Mouse (Mus musculus) adrenal gland, adult (tissue): ENCODE results near the gene 1700061G19Rik.
"Not testable (repeated sequence)": the region's sequence is repeated elsewhere in the genome, so short reads cannot be mapped to it uniquely, and the experiment has no call there.

Source experiments
- DNase-seq, 2 experiments: peaks; one replicate each; pipeline ENCODE4 v3.0.0; 2022 to 2023; ENCODE audit warnings: low spot score in 1 of 2; ENCODE audit not compliant: inconsistent age in 2 of 2

1700061G19Rik gene

DNA sequence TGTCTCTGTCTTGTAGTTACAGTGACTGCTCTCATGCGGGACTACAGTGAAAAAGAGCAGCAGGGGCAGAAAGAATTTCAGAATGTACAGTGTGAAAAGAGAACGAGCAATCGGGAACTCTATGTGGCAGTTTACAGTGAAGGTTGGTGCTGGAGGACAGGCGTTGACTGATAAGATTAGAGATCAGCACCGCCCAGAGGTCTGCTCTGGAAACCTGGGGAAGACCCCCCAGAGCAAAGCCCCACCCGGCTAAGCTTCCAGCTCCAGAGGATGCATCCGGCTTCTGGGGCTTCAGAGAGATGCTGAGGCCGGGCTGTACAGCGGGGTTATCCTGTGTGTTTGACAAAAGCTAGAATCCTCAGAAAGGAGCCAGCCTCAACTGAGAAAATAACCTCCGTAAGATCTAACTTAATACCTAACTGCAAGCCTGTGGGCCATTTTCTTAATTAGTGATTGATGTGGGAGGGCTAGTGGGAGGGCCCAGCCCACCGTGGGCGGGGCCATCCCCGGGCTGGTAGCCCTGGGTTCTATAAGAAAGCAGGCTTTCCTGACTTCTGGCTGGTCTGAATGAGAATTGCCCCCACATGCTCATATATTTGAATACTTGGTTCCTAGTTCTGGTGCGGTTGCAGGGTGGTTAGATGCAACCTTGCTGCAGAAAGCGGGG lies 4.9 kb upstream of the 1700061G19Rik start:
- DNase-seq = no peak

DNA sequence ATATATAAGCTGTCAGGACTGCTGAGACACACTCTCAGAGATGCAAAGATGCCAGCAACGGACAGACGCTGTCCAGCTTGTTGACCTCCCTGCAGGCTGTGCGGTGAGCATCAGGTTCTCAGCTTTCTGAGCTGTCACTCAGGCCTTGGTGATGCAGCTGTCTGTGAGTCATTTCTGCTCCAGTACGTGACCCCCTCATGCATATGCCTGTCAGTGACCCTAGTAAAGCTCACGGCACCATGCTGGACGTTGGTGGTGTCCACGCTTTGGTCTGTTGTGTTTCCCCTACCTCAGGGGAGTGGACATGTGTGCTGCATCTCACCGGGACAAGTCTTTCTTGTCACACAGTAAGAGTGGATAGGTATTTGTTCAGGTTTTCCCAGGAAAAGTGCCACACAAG lies 3.5 kb upstream of the 1700061G19Rik start:
- DNase-seq = no peak

DNA sequence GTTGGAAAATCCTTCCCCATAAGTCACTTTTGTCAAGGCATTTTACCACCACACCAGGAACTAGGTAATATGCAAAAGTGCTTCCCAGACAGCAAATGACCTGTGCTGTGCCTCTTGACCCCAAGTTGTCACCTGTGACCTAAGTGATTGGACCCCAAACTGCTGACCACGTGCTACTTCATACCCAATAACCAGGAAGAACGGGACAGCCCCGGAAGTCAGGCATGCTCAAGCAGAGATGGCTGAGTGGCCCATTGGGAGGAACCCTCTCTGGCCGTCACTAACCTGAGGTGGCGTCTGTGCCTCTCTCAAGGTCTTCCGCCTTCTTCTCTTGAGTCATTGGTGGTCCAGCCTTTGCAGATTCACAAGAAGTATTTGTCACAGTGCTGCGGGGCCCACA lies 2.8 kb upstream of the 1700061G19Rik start:
- DNase-seq = no peak

- DNase-seq = no peak
These were observed 1.0 kb upstream of the 1700061G19Rik start, which contains the start of gene Acsbg2 for GRCm38 (mm10) chr17:56874237-56874636. TSS of gene Acsbg2 (minus strand) at chr17:56874447.

- no peak for DNase-seq
These were observed 1.2 kb downstream of the 1700061G19Rik start for GRCm38 (mm10) chr17:56876465-56876864.

- no peak for DNase-seq
These were observed 1.7 kb downstream of the 1700061G19Rik start for GRCm38 (mm10) chr17:56876981-56877380.

GRCm38 (mm10) chr17:56877426-56877825 lies 2.1 kb downstream of the 1700061G19Rik start:
- DNase-seq = no peak

DNA sequence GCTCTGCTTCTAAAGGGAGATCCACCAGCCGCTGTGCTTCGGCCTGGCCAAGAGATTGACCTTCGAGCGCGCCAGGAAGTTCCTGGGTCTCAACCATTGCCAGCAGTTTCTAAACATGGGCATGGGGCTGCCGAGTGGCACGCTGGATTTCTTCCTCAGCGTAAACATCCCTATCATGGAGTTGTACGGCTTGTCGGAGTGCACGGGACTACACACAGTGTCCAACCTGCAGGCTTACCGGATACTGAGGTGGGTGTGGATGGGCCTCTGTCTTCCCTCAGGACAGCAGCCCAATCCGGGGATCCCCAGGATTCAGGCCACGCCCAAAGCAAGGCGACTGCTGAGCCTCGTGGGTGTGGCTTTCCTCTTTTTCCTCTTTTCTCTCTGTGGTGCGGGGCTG lies 8.3 kb downstream of the 1700061G19Rik start:
- DNase-seq = peak; percentile 52 to 80

DNA sequence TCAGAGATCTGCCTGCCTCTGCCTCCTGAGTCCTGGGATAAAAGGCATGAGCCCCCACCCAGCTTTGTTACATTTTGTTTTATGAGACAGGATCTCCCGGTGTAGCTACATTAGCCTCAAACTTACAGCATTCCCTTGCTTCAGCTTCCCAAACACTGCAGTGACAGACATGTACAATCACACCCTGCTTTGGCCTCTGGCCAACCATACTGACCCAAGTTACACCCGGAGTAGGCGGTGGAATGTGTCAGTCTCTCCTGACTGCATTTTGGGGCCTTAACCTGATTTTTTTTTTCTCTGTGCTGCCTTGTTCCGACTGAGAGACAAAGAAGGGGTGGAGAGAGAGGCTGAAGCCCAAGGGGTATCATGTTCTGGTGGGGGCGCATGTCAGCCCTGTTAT lies 9.1 kb downstream of the 1700061G19Rik start:
- DNase-seq = peak in 1 of 2 experiments; percentile 54

DNA sequence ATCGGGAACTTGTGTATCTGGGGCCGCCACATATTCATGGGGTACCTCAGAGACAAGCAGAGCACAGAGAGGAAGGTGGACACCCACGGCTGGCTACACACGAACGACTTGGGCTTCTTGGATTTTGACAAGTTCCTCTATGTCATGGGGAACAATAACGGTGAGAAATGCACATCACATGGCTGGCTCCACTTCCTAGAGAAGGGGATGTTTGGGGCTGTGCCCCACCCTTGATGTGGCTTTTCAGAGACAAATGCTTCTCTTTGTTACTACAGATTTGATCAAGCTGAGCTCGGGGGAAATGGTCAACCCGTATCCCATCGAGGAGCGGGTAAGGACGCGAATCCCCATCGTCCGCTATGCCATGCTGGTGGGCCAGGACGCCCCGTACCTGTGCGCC lies 9.5 kb downstream of the 1700061G19Rik start:
- peak in 1 of 2 experiments; percentile 19 for DNase-seq

DNA sequence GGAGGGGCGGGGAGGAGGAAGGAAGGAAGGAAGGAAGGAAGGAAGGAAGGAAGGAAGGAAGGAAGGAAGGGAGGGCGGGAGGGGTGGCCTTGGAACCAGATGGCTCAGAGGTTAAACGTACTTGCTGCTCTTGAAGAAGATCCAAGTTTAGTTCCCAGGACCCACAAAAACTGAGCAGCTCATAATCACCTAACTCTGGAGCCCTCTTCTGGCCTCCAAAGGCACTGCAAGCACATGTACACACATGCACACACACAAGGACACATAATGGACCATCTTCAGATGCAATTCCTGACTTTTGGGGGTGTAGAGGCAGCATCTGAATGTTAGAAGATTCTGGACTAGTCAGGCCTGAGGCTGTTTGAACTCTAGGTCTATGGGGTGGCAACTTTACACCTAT lies 12.8 kb downstream of the 1700061G19Rik start:
- DNase-seq = peak in 1 of 2 experiments; percentile 32

DNA sequence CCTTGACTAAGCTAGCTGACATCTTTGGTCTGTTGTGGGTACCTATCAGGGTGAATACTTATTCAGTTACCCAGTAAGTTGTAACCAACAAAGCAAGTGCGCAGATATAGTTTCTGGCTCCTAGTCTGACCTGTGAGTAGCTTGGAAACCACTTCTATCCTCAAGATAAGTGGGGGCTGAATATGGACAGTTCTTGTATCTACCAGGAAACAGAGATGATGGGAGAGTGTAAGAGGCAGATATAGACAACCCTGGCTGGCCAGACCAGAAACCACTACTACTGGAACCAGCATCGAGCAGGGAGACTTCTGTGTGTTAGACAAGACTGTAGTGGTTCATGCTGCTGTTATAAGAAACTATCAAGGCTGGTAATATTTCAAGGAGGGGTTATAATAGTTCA lies 14.7 kb downstream of the 1700061G19Rik start:
- DNase-seq = no peak

DNA sequence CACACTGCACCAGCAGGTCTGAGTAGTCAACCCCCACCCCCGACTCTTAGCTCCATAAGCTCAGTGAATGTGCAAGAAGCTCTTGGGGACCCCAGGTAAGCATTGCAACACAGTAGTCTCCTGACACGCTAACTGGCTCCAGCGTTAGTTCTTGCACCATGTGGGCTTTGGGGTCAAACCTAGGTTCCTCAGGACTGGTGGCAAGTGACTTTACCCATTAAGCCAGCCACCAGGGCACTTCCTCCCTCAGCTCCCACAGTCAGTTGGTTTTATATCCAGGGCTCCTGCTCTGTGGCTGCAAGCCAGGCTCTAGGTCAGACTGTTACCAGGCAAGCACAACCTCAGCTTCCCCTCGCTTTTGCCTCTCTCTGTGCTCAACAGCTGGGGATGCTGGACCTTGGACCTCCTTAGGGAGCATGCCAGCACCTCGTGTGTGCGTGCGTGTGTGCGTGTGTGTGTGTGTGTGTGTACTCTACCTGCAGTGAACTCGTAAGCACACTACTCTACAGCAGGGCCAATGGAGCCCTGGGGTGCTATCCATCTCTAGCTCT lies 20.2 kb downstream of the 1700061G19Rik start:
- no peak for DNase-seq

GRCm38 (mm10) chr17:56896513-56897129 lies 21.3 kb downstream of the 1700061G19Rik start:
- no peak for DNase-seq

- DNase-seq = peak; percentile 79 to 93
These were observed 22.4 kb downstream of the 1700061G19Rik start for GRCm38 (mm10) chr17:56897630-56898195.

DNA sequence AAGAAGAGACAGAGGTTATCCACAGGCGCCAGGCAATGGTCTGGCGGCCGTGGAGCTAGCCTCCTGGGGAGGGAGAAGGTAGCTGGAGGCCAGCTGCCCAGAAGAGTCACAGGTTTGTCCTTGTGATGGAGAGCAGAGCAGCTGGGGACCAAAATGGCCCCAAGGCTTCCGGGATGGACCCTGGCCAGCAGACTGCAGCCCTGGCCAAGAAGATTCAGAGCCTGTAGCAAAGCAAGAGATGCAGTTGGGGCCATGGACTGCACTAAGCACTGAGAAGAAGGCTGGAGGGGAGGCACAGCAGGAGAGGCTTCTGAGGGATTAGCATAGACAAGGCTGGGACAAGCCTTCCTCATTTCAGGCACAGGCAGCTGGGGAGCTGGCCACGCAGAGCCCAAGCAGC lies 27.4 kb downstream of the 1700061G19Rik start:
- peak in 1 of 2 experiments; percentile 72 for DNase-seq

DNA sequence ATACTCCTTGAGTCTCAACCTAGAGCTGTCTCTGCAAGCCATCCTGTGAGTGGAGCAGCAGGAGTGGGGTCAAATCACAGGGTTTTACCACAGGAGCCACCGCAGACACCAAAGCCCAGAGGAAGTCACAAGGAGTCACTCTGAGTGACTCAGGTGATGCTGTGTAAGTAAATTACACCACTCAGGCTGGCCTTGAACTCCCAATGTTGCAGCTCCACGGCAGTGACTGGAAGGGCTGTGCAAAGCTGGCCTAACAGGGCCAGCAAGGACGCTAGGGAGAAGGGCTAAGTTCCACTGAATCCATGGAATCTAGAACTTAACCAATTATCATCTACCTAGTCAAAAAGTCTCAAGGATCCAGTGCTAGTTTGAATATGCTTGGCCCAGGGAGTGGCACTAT lies 30.9 kb downstream of the 1700061G19Rik start:
- DNase-seq = peak in 1 of 2 experiments; percentile 76

GRCm38 (mm10) chr17:56907096-56907495 lies 31.8 kb downstream of the 1700061G19Rik start:
- peak in 1 of 2 experiments; percentile 40 for DNase-seq

DNA sequence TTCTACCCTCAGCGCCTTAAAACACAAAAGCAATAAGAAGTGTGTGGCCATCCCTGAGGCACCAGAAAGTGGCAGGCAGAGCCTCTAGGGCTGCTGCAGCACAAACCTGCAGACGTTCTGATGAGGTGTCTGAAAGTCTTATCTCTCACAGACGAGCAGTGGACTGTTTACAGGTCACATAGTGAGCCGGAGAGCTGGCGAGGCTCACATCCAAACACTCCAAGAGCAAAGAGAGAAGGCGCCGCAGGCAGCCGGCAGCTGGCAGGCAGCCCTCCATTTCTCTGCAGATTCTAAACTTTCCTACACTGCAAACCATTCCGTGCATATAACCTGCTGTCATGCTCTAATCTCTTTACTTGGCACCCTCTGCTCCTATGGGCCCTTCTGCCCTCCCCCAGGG lies 32.6 kb downstream of the 1700061G19Rik start:
- peak in 1 of 2 experiments; percentile 29 for DNase-seq

GRCm38 (mm10) chr17:56909764-56910163 lies 34.5 kb downstream of the 1700061G19Rik start:
- not testable (repeated sequence) for DNase-seq

DNA sequence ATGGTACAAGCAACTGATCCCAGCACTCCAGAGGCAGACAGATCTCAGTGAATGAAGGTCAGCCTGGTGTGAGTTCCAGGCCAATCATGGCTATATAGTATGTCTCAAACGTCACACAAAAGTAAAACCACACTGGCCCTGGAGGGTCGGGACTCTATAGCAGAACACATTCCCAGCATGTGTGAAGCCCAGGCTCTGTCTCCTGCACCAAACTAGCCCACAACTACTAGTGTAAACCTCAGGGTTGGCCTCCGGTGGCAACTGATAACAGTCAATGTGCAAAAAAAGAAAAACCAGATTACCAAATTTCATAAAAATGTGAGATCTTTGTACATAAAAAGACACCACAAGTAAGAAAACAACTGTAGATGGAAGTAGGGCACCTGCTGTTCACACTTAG lies 37.7 kb downstream of the 1700061G19Rik start:
- DNase-seq = no peak

GRCm38 (mm10) chr17:56913444-56913843 lies 38.2 kb downstream of the 1700061G19Rik start:
- DNase-seq = no peak
